Mouse (Mus musculus): ENCODE measurements at regions not wholly inside any gene's neighbourhood (a gene's known extent, or its start where the extent isn't known, plus 50 kb on each side); places are given as distances from the start of the nearest gene placed in this dataset.

- DNase-seq, result no peak
Observed at GRCm38 (mm10) chr1:189081267-189081666, 73.6 kb upstream of the Kctd3 start.

GRCm38 (mm10) chr1:189080797-189081196 lies 73.2 kb upstream of the Kctd3 start:
- peak; percentile 30 for DNase-seq

- DNase-seq, result no peak
Observed at GRCm38 (mm10) chr1:189079451-189080410, 72.1 kb upstream of the Kctd3 start.

GRCm38 (mm10) chr1:189077861-189078260 lies 70.2 kb upstream of the Kctd3 start:
- no peak for DNase-seq

- DNase-seq, result no peak
Observed at GRCm38 (mm10) chr1:189076276-189076675, 68.6 kb upstream of the Kctd3 start.

GRCm38 (mm10) chr1:189075671-189076070 lies 68.0 kb upstream of the Kctd3 start:
- no peak for DNase-seq

- DNase-seq, result no peak
Observed at GRCm38 (mm10) chr1:189072516-189072915, 64.9 kb upstream of the Kctd3 start.

- DNase-seq, result no peak
Observed at GRCm38 (mm10) chr1:189068204-189068603, 60.6 kb upstream of the Kctd3 start.

- no peak for DNase-seq
Observed at GRCm38 (mm10) chr1:189067204-189067960, 59.7 kb upstream of the Kctd3 start.

- DNase-seq, result no peak
Observed at GRCm38 (mm10) chr1:189066446-189067151, 59.0 kb upstream of the Kctd3 start.

GRCm38 (mm10) chr1:189065152-189065910 lies 57.7 kb upstream of the Kctd3 start:
- peak; percentile 97 for DNase-seq

- peak; percentile 95 for DNase-seq
Observed at GRCm38 (mm10) chr1:189064629-189065028, 57.0 kb upstream of the Kctd3 start.

- DNase-seq, result peak; percentile 84
Observed at GRCm38 (mm10) chr1:189063699-189064098, 56.1 kb upstream of the Kctd3 start.

GRCm38 (mm10) chr1:189063209-189063608 lies 55.6 kb upstream of the Kctd3 start:
- DNase-seq, result peak; percentile 40

Measured in cerebellum, adult 9-11 months (tissue).